Mouse (Mus musculus) right cerebral cortex, postnatal 25 days (tissue): Measurements from ENCODE around the gene Birc5.

ENCODE experiments used
- DNase-seq: peaks from one replicate; pipeline ENCODE4 v3.0.0; 2022

The Birc5 gene

DNA sequence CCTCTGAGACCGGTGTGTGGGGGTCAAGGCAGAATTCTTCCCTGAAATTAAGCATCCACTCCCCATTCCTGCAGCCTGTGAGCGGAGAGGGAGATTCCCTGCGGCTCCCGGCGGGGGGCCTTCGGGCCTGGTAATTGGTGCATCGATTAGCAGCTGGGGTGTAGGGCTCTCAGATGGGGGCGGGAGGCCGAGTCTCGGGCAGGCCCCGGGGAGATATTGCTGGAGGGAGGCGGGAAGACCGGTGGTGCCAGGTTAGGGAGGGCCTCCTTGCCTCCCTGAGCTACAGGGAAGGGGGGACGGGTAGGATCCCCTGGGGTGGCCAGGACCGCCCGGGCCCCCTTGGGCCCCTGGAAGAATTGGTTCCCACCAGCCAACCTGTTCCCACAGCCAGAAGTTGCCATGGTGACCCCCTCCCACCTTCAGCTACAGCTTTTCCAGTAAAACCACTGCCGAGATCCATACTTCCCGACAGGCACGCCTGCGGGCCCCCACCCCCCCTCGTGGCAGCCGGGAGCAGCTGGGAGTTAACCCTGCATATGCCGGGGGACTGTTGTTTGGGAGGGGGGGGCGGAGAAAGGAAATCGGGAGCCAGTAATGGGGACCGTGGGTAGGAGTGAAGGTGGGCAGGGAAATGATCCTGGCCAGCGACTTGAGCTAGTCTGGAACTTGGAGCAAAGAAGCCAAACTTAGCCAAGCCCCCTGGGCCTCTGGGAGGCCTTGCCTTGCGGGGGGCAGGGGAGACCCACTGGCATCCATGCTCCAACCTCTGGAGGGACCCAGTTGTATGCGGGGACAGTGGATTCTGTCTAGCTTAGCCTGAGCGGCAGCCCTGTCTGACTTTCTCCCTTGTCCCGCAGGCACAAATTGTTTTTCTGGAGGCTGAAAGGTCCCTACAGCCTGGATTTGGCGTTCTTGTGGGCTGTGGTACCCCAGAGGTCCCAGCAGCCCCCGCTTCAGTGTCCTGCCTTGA lies 40.1 kb downstream of the Birc5 start:
- DNase-seq, result peak; percentile 30

DNA sequence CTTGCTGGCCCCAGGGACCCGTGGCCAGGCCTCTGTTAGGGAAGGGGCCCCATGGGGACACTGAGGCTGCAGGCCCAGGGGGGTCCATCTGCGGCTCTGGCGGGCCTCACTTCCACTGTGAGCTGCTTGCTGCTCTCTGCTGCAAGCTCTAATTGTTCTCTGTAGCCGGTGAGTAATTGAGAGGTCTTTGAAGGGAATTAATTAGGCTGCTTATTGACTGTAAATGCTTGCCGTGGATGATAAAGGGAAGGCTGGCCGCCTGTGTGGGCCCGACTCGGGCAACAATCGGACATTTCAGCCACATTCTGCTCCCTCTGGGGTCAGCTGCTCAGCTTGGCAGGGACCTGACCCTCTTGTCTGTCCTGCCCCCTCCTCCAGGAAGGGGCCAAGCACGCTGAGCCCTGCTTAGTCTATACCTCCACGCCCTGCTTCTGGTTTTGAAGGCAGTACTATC lies 40.9 kb downstream of the Birc5 start:
- no peak for DNase-seq

DNA sequence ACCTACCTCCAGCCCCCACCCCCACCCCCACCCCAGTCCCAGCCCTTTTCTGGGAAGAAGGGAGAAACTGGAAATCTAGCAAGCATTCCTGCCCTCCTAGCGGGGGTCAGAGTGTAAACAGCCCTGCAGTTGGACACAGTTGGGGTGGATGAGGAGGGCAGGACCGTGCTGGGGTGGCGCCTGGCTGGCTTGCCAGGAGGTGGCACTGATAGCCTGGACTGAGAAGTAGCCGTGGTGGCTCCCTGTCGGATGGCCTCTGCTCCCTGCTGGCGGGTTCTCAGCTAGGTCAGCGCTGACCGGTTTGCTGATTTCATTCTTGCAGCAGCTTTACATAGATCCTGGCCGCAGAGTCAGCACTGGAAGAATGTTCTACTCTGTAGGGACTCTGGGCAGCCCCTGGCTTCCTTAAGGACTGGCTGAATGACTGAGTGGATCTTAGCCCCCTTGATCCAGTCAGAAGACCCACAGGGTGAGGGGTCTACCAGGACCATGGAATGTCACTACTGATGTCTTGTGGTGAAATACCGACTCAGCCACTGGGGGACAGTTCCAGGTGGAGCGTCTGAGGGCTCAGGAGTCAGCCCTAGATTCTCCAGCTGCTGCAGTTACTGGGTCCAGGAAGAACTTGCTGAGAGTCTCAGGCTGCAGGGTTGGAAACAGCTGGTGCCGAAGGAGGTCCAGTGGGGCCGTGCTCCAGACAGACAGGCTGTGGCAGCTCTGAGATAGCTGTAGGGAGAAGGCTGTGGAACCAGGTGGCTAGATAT lies 41.6 kb downstream of the Birc5 start:
- DNase-seq, result no peak

DNA sequence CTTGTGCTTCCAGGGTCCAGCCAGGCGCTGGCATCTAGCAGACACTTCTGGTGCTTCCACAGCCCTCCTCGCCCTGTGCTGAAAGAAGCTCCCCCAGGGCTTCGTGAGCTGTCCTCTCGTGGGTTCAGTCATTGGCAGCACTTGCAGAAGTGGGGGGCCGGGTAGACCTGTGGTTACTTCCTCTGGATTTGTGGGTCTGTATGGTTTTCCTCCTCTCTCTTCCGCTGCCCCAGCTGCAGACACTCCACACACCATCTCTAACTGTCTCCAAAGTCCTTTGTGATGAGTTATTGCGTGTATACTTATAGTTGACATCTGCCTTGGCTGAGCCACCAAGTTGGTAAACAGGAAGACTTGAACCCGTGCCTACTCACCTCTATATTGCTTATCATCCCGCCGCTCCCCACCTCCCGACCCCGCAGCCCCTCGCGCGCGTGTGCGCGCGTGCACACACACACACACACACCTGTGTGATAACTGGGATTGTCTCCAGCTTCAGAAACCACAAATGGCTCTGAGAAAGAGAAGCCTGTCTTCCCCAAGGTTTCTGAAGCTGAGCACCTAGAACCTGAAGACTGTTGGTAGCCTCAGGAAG lies 42.6 kb downstream of the Birc5 start:
- no peak for DNase-seq

DNA sequence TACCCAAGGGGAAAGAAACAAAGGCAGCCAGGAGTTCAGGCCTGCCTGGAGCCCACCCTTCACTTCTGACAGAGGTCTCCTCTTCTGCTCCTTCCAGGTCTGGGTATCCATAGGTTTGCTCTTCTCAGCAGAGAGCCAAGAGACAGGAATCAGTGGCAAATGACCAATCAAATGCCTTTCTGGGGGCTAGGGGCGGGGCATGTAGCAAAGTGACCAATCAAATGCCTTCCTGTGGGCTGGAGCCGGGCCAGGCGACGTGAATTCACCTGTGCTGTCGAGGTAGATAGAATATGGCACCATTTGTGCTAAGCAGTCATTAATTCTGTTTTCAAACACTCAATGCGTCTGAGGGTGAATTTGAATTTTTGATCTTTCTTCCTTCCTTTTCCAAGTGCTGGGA lies 43.1 kb downstream of the Birc5 start:
- no peak for DNase-seq

DNA sequence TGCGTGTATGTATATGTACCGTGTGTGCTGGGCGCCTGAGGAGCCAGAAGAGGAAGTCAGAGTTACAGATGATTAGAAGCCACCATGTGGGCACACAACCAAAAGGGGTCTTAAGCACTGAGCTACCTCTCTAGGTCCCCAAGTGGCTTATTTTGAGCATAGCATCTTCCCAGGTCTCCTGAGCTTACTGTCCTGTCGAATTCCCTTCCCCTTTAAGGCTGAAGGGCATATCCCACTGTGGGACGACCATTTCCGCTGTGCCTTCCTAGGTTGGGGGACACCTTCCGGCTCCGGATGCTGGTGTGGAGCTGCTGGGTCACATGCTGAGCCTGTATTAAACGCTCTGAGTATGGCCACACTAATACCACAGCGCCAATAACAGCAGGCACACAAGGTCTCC lies 45.6 kb downstream of the Birc5 start:
- DNase-seq, result no peak

DNA sequence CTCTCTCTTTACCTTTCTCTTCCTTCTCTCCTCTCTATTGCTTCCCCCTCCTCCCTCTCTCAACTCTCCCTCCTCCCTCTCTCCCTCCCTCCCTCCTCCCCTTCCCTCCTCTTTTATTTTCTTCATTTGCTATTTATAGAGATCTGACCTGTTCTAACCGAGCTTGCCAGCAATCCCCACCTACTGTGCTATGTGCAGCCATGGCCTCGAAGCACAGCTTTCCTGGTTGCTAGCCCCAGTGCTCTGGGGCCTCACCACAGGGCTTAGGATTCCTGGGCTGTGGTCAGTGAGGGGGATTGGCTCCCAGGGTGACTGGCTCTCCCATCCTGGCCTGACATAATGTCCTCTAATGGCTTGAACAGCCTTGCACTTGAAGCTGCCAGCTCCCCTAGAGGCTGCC lies 47.5 kb downstream of the Birc5 start:
- DNase-seq, result no peak

DNA sequence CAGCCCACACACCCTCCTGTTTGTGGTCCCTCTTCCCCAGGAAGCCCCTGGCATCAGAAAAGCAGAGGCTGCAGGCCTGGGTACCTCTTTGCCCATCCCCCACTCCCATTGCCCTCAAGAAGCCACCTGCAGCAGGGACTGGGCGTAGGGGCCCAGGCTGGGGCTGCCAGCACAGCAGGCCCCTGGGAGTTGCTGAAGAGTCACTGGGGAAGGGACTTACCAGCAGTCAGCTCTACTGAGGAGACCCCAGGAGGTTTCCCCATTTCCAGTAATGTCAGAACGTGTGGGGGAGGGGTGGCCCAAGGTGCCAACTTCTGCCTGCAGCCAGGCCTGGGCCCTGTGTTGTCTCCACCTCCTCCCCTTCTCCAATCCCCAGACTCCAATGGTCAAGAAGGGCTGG lies 53.2 kb downstream of the Birc5 start:
- no peak for DNase-seq

DNA sequence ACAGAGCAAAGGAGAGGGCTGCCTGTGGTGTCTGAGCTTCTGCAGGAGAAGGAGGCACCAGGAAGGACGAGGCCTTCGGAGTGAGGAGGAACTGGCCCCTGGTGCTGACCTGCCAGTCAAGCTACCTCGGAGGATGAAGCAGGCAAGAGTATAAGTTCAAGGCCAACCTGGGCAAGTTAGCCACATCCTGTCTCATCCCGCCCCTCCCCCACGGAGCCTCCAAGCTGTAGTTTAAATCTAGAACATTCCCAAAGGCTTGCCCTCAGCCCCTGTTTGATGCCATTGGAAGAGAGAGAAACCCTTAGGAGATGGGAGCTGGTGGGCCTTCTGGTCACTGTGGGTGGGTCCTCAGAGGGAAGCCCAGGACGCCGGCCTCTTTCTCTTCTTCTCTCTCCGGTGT lies 55.4 kb downstream of the Birc5 start:
- no peak for DNase-seq
